Mouse (Mus musculus) layer of hippocampus, adult 2 months (tissue): Measurements from ENCODE around the gene Zdhhc4. TPM values are rescaled to one million over a fixed set of nuclear protein-coding genes. Genes with fewer than 3 reads are reported as not detected.

Source experiments
- DNase-seq, 2 experiments: peaks; one replicate each; pipeline ENCODE4 v3.0.0; 2022; ENCODE audit warnings: low spot score in 2 of 2
- H3K27ac ChIP-seq: fragments of 200-600 bp; 2 replicates; pipeline ENCODE4 v1.8.1; 2022
- H3K4me3 ChIP-seq: fragments of 200-600 bp; 2 replicates; pipeline ENCODE4 v1.8.1; 2022; ENCODE audit warnings: mild to moderate bottlenecking
- CTCF ChIP-seq: fragments of 200-600 bp; conservative IDR thresholded peaks from 2 replicates; pipeline ENCODE4 v1.8.1; 2022; ENCODE audit warnings: antibody characterized with exemption, mild to moderate bottlenecking, moderate library complexity
- total RNA-seq, 2 experiments: library from RNA; stranded (reverse); gene quantifications; 2 replicates each; pipeline ENCODE4 v1.2.3; 2021

Zdhhc4 gene
- total RNA-seq, 2 experiments from 2014 or later, result 50.1 to 56.3 TPM

GRCm38 (mm10) chr5:143357564-143357963 is 28.5 kb upstream of the Zdhhc4 start:
- Histone ChIP-seq H3K4me3 (no peak overlapping the region), H3K27ac (no peak overlapping the region)
- no peak for TF ChIP-seq CTCF
- no peak for DNase-seq

- no peak within 1 kb of the TSS for H3K27ac ChIP-seq
- TF ChIP-seq CTCF, result 0 out of 2 replicates have a peak, but pooled peaks have one; percentile 4
- no peak within 1 kb of the TSS for H3K4me3 ChIP-seq
- DNase-seq, result no peak
Measured at GRCm38 (mm10) chr5:143356686-143357388, 27.8 kb upstream of the Zdhhc4 start, which contains the start of gene Grid2ip. Gene Grid2ip, plus strand, starts transcription at chr5:143357338.

GRCm38 (mm10) chr5:143356017-143356416 is 27.0 kb upstream of the Zdhhc4 start:
- no peak for TF ChIP-seq CTCF
- Histone ChIP-seq H3K4me3 (no peak overlapping the region), H3K27ac (no peak overlapping the region)
- DNase-seq, result no peak

GRCm38 (mm10) chr5:143346367-143346766 is 17.3 kb upstream of the Zdhhc4 start:
- DNase-seq, result no peak
- no peak for TF ChIP-seq CTCF

GRCm38 (mm10) chr5:143339603-143340002 is 10.5 kb upstream of the Zdhhc4 start:
- no peak for DNase-seq
- H3K27ac ChIP-seq, result no peak overlapping the region
- no peak for TF ChIP-seq CTCF

More at GRCm38 (mm10) chr5:143346367-143346766, 17.3 kb upstream of the Zdhhc4 start:
- H3K27ac ChIP-seq, result no peak overlapping the region
- H3K4me3 ChIP-seq, result no peak overlapping the region

GRCm38 (mm10) chr5:143336559-143336958 is 7.5 kb upstream of the Zdhhc4 start:
- no peak overlapping the region for H3K27ac ChIP-seq
- H3K4me3 ChIP-seq, result no peak overlapping the region
- no peak for DNase-seq
- TF ChIP-seq CTCF, result peak; percentile 54

More at GRCm38 (mm10) chr5:143339603-143340002, 10.5 kb upstream of the Zdhhc4 start:
- H3K4me3 ChIP-seq, result no peak overlapping the region

- Histone ChIP-seq H3K4me3 (no peak overlapping the region), H3K27ac (no peak overlapping the region)
- DNase-seq, result no peak
- TF ChIP-seq CTCF, result no peak
Measured at GRCm38 (mm10) chr5:143335089-143335460, 6.0 kb upstream of the Zdhhc4 start.

GRCm38 (mm10) chr5:143334418-143335088 is 5.5 kb upstream of the Zdhhc4 start:
- Histone ChIP-seq H3K4me3 (peak overlapping the region; percentile 42), H3K27ac (no peak overlapping the region)
- TF ChIP-seq CTCF, result no peak
- no peak for DNase-seq

- Histone ChIP-seq H3K4me3 (peak overlapping the region; percentile 42), H3K27ac (no peak overlapping the region)
- peak; percentile 84 for TF ChIP-seq CTCF
- peak; percentile 81 to 93 for DNase-seq
Measured at GRCm38 (mm10) chr5:143333872-143334271, 4.8 kb upstream of the Zdhhc4 start.

GRCm38 (mm10) chr5:143317288-143317610 is 11.8 kb downstream of the Zdhhc4 start:
- DNase-seq, result no peak
- H3K4me3 ChIP-seq, result no peak overlapping the region
- TF ChIP-seq CTCF, result no peak
- H3K27ac ChIP-seq, result peak overlapping the region; percentile 36; the same call in 1 of the 2 replicates

- TF ChIP-seq CTCF, result no peak
- peak overlapping the region; percentile 36; the same call in 1 of the 2 replicates for H3K27ac ChIP-seq
- no peak for DNase-seq
- H3K4me3 ChIP-seq, result no peak overlapping the region
Measured at GRCm38 (mm10) chr5:143316605-143317287, 12.3 kb downstream of the Zdhhc4 start.

GRCm38 (mm10) chr5:143315514-143315888 is 13.6 kb downstream of the Zdhhc4 start:
- H3K27ac ChIP-seq, result no peak overlapping the region
- no peak for TF ChIP-seq CTCF
- peak overlapping the region; percentile 97 for H3K4me3 ChIP-seq
- DNase-seq, result no peak

GRCm38 (mm10) chr5:143314730-143315513 is 14.1 kb downstream of the Zdhhc4 start, which contains the start of gene E130309D02Rik:
Gene E130309D02Rik, minus strand, starts transcription at chr5:143315360.
- Histone ChIP-seq H3K27ac (peak within 1 kb of the TSS; percentile 95), H3K4me3 (peak within 1 kb of the TSS; percentile 97)
- peak; percentile 86 for TF ChIP-seq CTCF
- peak; percentile 79 to 92 for DNase-seq
